Mouse (Mus musculus): Measurements from ENCODE around the gene Smarcd3.

The Smarcd3 gene

DNA sequence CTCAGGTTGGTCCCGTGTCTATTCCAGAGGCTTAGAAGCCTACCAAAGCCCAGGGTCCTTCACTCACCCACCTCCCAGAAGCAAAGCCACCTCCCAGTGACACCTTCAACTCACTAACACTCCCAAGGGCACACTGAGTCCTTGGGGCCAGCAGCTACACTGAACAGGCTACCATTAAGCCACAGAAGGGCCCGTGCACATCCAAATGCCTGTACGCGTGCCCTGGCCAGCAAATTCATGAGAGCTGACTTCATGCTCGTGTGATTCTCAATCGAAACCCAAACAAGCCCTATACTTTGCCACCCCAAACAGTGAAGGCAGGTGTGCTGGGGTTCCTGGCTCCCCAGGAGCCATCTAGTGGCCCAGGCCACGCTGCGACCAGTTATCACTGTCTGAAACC is 3.6 kb downstream of the Smarcd3 start:
- no peak for DNase-seq (ENCODE audit: low spot score in 2 of 2)

DNA sequence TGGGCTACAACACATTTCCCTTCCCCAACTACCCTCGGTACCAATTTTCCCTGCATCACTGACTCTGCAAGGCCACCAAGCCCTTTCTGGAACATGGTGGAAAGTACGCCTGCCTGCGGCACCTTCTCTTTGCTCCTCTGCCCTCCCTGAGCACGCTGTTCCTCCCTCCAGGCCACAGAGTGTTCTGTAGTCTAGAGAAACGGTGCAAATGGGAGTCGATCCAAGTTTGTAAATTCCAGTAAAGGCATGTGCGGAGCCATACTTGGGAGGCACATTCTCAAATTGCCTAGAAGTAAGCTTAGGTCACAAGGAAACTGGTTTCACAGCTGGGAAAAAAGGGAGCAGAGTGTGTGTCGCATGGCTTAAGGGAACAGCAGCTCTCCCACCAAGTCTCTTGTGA is 4.1 kb downstream of the Smarcd3 start:
- no peak for DNase-seq (ENCODE audit: low spot score in 2 of 2)

DNA sequence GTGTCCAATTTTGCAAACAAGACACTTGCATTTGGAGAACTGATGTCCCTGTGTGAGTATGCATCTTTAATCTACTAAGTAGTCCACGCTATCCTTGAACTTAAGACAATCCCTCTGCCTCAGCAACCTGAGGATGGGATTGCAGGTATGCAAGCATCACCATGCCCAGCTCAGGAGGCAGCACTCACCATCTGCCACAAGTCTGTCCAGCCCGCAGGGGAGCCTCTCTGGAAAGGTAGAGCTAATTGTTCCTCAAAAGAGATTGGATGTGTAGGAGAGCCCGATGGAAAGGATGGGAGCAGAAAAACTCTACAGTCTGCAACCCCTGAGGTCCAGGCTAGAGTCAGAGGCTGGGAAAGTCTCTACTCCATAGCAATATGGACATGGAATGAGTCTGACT is 5.3 kb downstream of the Smarcd3 start:
- DNase-seq (ENCODE audit: low spot score in 2 of 2), result no peak

DNA sequence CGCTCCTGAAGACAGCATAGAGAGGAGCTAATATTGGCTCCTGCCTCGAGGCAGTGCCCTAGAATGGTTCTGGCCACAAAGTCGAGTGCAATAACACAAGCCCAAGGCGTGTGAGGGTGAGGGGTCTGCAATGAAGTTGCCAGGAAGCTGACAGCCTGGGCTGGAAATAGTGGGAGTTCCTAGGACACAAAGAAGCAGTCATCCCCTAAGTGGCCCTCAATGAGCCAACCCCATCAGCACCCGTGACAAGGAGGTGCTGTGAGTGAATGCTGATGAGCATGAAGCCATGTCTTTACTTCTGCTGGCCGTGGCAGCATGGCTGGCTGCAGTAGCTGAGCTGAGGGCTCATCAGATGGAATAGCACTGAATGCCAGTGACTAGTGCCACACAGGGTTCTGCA is 9.1 kb downstream of the Smarcd3 start:
- no peak for DNase-seq (ENCODE audit: low spot score in 2 of 2)

DNA sequence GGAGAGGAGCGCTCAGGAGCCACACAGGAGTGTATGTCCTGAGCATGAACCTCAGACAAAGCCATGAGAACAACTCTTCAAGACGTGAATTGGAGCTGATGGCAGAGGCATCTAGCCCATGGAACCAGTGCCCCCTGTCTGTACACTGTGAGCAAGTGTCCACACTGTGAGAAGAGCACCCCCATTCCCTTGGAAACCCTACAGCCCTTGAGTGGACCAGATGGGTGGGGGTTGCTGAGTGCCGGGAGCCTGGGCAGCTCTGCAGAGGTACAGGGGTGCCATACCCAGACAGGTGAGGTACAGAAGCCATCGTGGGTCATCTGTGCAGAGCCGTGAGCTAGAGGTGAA is 11.9 kb downstream of the Smarcd3 start:
- no peak for DNase-seq (ENCODE audit: low spot score in 2 of 2)

DNA sequence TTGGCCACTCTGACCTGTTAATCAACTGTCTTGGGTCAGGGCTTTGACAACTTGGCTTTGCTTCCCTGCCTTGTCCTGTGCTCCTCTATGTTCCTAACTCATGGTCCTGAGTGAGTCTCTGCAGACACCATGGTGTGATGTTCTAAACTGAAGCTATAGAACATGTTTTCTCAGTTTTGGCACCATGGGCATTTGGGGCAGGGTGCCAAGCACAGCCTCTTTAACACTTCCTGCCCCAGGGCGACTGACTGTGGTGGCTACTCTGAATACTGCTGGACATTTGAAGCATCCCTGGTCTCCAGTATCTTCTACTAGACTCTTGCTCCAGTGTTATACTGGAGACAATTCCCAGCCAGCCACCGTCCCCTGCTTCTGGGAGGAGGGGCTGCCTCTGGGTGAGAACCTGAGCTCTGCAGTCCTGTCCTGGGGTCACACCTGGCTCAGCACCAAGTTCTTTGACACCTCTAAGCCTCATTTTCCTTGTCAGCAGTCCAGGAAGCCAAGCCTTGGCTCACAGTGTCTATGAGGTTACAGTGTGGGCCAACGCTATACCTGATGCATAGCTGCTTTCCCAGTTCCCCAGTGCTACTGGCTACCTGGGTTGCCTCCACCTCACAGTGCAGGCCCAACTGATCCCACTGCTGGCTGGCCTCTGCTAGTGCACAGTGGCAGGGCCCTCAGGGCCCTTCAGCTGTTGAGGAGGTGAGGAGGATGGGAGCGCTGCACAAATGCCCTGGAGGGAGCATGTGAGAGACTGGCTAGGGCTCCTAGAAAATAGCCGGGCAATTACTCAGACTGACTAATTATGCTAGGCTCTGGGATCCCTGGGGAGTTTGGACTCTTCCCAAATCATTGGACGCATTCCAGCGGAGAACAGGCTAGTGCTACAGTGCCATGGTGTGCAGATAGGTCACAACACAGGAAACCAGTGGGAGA is 12.6 kb downstream of the Smarcd3 start:
- DNase-seq (ENCODE audit: low spot score in 2 of 2), result peak in 1 of 2 experiments; percentile 72

DNA sequence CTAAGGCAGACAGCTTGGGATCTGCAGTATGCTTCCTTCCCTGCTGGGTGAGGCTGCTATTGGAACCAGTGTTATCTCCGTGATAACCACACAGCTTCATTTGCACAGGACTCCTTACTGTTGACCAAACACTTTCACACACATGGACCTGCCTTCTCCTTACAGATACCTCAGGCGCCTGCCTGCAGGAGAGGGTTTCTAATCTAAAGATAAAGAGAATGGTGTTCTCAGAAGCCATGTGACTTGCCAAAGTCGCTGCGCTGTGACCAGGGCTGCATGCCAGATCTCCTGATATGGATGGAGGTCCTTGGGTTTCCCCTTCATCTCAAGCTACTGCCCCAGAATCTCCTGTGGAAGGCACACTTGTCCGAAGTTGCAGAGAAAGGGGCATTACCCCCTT is 14.8 kb downstream of the Smarcd3 start:
- DNase-seq (ENCODE audit: low spot score in 2 of 2), result no peak

DNA sequence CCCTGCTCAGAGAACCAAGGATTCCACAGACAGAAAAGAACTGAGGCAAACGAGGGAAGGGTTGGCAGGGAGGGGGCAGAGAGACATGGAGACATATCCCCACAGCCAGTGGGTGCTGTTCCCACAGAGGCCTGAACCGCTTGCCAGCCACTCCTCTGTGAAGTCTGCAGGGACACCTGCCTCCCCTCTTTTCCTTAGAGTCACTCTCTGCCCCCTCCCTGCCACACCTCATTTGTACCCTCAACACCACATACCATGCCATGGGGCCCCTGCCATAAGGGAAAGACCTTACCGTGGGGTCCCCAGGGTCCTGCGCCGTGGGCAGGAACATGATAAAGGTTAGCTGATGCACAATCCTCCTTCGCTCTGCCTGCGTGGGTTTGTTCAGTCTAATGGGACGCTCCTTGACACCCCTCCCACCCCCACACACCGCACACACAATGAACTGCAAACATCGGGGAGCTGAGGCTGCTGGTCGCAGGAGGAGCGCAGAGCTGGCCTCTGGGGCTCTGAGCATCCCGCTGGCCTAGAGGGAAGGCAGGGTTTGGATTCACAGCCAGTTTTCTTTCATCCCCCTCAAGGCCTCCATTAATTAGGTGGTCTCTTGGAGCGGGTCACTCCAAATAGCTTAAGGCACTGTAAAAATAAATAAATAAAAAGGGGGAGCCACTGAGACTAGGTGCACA is 18.1 kb downstream of the Smarcd3 start:
- DNase-seq (ENCODE audit: low spot score in 2 of 2), result no peak

DNA sequence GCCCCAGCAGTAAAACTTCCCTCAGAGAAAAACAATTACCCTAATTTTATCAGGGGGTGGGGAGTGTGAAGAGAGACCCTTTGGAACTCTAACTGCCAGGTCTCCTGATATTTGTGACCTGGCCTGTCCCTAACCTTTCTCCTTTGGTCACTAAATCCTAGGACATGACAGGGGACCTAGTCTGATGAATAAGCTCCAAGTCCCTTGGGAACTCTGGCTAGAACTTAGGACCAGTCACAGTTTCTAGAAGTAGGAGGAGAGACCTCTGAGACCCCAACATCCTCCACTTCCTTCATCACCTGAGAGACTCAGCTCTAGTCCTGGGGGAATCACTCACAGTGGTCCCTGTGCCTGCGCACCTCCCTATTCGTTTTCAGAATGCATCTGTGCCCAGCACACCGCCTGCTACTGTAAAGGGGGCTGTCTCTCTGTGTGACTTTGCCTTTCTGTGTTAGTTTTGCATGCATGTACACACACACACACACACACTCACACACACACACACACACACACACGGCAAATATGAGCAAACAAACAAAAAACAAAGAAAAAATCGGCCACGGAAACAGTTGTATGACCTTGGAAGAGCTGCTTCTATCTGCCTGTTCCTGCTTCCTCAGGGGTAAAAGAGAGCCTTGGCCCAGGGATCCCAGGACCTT is 18.8 kb downstream of the Smarcd3 start:
- no peak for DNase-seq (ENCODE audit: low spot score in 2 of 2)

DNA sequence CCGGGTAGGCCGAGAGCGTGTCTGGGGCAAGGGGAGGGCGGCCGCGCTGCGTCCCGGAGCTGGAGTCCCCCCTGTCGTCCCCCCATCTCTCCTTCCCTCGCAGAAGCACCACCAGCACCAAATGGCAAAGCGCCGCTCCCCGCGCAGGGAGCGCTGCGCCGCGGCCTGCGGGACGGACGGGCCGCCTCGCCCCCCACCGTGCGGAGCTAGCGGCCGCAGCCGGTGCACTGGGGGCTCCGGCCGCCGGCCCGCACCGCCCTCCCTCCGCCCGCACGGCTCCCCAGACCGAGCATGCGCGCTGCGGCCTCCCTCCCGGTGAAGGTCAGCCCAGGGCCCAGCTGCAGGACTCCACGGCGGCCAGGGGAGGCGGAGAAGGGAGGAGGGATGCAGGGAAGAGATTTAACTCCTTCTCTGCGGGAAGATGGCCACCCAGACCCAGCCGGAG is 19.5 kb downstream of the Smarcd3 start:
- peak in 1 of 2 experiments; percentile 73 for DNase-seq (ENCODE audit: low spot score in 2 of 2)

DNA sequence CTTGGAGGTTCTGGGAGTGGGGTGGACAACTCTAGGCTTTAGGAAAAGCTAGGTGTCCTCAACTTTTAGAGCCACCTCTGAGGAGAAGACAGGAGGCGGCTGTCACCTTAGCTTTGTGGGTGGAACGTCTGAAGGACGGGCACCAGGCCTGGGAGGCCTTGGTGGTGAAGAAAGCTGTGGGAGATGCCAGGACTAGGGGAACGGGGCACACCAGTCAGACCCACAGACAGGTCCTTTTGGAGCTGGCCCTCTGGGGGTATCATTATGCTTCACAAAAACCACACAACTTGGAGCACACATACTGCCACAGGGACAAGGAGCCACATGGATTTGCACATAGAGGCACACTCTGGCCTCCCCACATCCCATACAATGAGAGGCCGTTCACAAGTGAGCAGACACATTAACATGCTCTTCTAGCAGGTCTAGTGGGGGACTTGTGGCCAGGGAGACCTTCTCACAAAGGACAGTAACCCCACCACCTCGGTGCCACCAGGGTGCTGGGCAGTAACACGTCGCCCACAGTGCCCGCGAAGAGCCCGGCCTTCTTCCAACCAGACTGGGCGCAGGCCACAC is 20.0 kb downstream of the Smarcd3 start:
- no peak for DNase-seq (ENCODE audit: low spot score in 2 of 2)

DNA sequence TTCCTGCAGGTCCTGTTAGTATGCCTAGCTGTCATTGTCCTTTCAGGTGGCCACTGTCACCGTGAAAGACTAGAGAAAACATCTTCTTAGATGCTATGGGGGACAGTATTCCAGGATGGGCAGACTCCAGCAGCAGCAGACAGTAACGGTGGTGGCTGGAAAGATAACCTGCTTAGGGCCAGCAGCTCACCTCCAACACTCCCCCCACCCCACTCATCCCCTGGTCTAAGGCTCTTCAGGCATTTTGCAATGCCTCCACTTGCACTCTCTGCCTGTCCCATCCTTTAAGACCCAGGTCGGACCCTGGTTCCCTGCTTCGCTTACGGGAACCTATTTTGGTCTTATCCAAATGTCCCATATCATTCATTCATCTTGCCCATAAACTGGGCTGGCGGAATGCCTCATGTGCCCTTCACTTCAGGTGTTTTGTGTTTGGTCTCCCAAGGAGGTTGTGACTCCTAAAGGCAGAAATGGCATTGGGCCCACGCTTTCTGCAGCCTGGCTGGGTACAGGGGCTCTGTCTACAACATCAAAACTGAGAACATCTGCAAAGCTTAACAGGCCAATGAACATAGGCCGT is 20.7 kb downstream of the Smarcd3 start:
- DNase-seq (ENCODE audit: low spot score in 2 of 2), result no peak

DNA sequence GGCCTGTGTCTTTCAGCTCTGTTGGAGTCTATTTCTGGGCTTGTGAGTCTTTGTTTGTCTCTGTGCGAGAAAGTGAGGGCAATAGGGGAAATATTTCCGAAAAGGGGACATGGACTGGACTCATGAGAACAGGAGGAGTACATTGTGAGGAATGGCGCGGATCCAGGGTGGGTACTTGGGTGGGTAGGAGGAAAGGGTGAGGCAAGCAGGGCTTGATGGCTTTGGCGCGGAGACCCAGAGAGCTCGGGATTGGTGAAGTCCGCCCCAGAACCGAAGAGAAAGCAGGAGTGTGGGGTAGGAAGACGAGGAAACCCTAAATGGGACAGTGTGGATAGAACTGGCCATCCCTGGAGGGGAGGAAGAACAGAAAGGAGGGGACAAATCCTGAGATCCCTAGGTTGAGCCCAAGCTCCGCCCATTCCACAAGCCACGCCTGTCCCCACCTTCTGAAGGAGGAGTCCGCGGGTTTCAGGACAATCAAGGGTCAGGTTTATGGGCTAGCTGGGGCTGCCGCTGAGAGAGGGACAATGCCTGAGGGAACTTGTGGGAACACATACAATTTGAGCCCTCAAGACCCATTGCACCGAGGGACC is 21.4 kb downstream of the Smarcd3 start:
- peak in 1 of 2 experiments; percentile 65 for DNase-seq (ENCODE audit: low spot score in 2 of 2)

DNA sequence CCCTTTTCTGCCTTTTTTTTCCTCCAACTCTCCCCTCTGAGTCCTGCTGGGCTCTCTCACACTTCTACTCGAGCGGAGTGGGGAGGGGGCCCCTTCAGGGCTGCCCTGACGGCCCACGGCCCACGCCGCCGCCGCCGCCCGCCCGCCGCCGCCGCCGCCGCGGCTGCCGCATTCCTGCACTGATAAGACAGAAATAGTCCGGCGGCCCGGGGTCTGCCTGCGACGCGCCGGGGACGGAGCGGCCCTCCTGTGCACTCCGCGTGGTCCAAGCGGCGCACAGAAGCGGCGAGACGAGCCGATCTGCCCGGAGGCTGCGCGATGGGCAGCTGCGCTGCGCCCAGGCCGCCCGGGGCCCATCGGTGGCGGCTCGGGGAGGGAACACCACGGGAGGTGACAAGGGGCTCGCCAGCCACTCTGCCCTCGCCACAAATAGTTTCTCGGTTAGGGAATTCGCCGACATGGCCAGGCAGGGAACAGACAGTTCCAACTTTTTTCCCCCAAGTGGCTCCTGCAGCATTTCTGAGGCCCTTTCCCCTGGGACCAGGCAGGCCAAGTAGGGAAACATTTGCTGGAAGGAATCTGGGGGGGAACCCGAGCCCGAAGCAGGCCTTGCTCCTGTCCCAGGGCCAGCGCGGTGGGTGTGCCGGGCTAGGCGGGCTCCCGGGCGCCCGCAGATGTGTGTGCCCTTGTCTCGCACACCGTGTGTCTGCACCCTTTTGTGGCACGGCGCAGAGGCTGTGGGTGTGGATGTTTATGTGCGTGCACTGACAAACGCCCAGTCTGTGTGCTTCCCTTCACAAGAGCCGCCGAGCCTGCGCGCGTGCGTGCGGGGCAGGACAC is 22.1 kb downstream of the Smarcd3 start:
- DNase-seq (ENCODE audit: low spot score in 2 of 2), result peak in 1 of 2 experiments; percentile 40

DNA sequence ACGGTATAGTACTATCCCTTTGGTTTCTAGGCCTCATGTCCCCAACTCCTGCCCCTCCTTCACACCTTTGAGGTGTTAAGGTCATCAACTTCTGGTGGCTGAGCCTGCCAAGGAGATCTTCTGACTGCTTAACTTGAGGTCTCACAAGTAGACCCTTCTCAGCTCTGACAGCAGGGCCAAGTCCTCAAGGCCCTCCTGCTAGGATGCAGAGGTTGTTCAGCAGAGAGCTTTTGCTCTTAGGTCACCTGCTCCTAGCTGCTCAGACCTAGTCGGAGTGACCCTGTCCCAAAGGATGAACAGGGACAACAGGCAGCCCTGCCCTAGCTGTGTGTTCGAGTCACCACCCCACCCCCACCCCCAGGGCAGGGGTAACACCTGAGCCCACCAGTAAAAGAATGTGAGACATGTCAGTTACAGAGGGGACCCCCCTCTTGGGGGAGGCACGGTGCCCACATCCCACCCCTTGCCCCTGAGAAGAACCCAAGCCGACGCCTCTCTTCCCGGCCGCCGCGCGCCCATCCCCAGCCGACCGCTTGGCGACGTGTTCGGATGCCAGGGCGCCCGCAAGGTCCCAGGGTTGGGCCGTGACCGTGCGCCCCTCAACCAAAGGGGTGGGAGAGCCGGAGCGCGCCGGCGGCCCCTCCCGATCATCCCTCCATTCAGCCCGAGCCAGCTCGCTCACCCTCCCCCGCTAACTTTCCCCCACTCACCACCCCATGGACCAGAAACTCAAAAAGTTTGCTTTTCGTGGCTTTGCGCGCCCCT is 23.0 kb downstream of the Smarcd3 start:
- no peak for DNase-seq (ENCODE audit: low spot score in 2 of 2)

DNA sequence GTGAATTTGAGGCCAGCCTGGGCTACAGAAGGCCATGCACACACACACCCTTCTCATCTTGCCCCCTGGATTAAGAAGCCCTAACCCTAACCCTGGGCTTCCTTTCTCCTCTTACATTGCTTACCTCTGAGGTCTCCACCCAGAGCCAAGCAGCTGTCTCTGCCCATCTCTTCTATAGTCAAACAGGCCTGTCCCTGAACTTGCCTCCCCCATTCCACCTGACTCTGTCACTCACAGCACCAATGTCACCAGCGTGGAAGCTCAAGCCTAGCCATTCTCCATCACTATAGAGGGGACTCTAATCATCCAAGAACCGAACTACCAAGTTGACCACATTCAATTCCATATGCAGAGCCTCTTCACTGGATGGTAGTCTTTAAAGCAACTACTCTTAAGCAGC is 24.0 kb downstream of the Smarcd3 start:
- no peak for DNase-seq (ENCODE audit: low spot score in 2 of 2)

DNA sequence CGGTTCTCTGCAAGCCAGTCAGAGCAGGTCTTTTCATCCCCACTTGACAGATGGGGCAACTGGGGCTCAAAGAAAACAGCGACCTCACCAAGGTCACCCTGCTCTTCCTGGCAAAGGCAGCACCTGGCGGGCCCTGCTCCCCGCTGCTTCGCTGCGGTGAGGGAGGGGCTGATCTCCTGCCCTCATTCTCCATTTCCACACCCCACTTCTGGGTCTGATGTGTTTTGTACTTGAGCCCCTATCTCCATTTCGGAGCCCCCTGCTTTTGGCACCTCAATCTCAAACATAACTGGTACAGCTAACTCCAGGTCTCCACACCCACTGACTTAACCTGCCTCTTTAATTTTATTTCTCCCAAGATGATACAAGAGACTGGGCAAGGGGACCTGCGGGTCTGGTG is 25.1 kb downstream of the Smarcd3 start:
- no peak for DNase-seq (ENCODE audit: low spot score in 2 of 2)

DNA sequence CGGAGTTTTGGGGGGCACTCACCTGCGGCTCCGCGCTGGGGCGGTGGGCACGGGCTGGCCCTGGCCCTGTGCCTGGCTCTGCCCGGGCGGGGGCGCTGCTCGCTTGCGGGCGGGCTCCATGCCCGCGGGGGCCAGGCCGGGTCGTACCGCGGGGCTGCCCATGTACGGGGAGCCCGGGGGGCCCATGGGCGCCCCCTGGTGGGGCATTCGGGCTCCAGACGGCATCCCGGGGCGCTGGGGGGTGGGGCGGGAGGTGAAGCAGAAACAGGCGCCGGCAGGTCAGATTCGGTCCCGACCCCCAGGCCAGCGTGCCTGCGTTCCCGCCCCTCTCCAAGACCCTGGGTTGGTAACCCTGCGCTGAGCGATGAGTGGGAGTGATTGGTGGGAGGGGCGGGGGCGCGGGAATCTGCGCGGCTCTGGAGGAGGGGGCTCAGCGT is 25.6 kb downstream of the Smarcd3 start:
- no peak for DNase-seq (ENCODE audit: low spot score in 2 of 2)

DNA sequence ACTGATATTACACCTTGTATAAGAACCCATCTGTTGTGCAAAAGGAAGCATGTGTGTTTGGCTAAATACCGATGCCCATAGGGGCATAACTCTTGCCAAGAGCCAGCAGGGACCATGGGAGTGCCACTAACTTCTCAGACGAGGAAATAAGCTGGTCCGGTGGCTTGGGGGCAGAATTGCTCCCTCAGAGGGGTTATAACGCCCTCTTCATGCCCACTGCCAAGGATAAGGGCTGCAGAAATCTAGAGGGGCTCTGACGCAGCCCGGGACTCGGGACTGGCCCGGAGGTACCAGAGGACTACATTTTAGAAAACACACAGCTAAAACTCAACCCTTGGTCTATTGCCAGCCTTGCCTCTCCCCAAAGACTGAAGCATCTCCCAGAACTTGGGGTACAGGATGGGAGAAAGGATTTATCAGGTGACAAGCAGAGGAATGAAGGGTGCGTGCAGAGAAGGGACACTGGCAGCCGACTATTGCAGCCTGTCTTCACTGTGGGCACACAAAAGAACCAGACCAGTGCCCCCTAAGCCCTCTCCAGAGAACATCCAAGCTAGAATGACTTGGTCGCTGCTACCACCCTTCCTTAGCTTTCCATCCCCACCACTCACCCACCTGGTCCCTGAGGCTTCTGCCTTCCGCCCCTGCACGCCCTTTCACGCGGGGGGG is 26.2 kb downstream of the Smarcd3 start:
- DNase-seq (ENCODE audit: low spot score in 2 of 2), result peak in 1 of 2 experiments; percentile 33
